Mouse (Mus musculus) kidney, embryonic 16.5 days (tissue): ENCODE data around the gene S100a5. TPM values are rescaled to one million over a fixed set of nuclear protein-coding genes. Genes with fewer than 3 reads are reported as not detected.

ENCODE experiments used
- ATAC-seq: fragments of 200-750 bp; cut with Nextera tagmentation; 2 replicates; pipeline ENCODE4 v1.8.0; 2017; ENCODE audit warnings: moderate TSS enrichment; ENCODE audit not compliant: low FRiP score, low TSS enrichment
- H3K27ac ChIP-seq: fragments of 300-500 bp; sonication (generic); 2 replicates; pipeline ENCODE4 v1.5.1; 2014; ENCODE audit warnings: low read length
- H3K27me3 ChIP-seq: fragments of 300-500 bp; sonication (generic); 2 replicates; pipeline ENCODE4 v1.6.1; 2014; ENCODE audit warnings: low read length, control low read depth, mixed read lengths; ENCODE audit not compliant: insufficient read depth
- H3K36me3 ChIP-seq: fragments of 300-500 bp; sonication (generic); 2 replicates; pipeline ENCODE4 v1.6.1; 2014; ENCODE audit warnings: low read length, control low read depth, mixed read lengths; ENCODE audit not compliant: insufficient read depth
- H3K4me1 ChIP-seq: fragments of 300-500 bp; sonication (generic); 2 replicates; pipeline ENCODE4 v1.6.1; 2014; ENCODE audit warnings: low read length, control low read depth, mixed read lengths; ENCODE audit not compliant: insufficient read depth
- H3K4me2 ChIP-seq: fragments of 300-500 bp; sonication (generic); replicated peaks from 2 replicates; pipeline ENCODE4 v1.6.1; 2014; ENCODE audit warnings: low read depth, low read length
- H3K4me3 ChIP-seq: fragments of 300-500 bp; sonication (generic); 2 replicates; pipeline ENCODE4 v1.5.1; 2014; ENCODE audit warnings: mild to moderate bottlenecking, low read length
- H3K9ac ChIP-seq: fragments of 300-500 bp; sonication (generic); replicated peaks from 2 replicates; pipeline ENCODE4 v1.6.1; 2014; ENCODE audit warnings: low read length
- H3K9me3 ChIP-seq: fragments of 300-500 bp; sonication (generic); 2 replicates; pipeline ENCODE4 v1.6.1; 2016; ENCODE audit warnings: low read length, control low read depth
- WGBS: fragments of 180-500 bp; shearing (Covaris S2); extraction: QIAGEN DNeasy Blood & Tissue Kit; methylation state at CpG from one replicate; pipeline ENCODE4 v1.1.7; 2014; 5-methylcytosine and 5-hydroxymethylcytosine counted together
- polyA plus RNA-seq: library from polyadenylated mRNA; unstranded; fragments of >200 nt; fragmentation: Nextera tagmentation; extraction: Ambion mirVana; gene quantifications from 2 replicates; pipeline ENCODE4 v1.2.1, GENCODE M21; 2015

Gene S100a5
- polyA plus RNA-seq, 1 experiment from 2014 or later = 0.45 TPM

GRCm38 (mm10) chr3:90638511-90639275 is 30.4 kb downstream of the S100a5 start:
- no peaks in the 10 kb centered on the region for H3K4me1 ChIP-seq
- no peaks in the 10 kb centered on the region for H3K27me3 ChIP-seq
- H3K4me3 ChIP-seq = no peak overlapping the region
- H3K4me2 ChIP-seq = no peak overlapping the region
- 58% methylated on average over 1 of the region's 1 CpGs for WGBS
- H3K27ac ChIP-seq = no peak overlapping the region
- H3K9ac ChIP-seq = no peak overlapping the region
- H3K36me3 ChIP-seq = no peaks in the 10 kb centered on the region
- H3K9me3 ChIP-seq = no peaks in the 10 kb centered on the region
- ATAC-seq = no peak

GRCm38 (mm10) chr3:90639511-90640154 is 31.3 kb downstream of the S100a5 start:
- ATAC-seq = no peak

GRCm38 (mm10) chr3:90640981-90641380 is 32.7 kb downstream of the S100a5 start:
- ATAC-seq = no peak
- no peaks in the 10 kb centered on the region for H3K4me1 ChIP-seq
- no peak overlapping the region for H3K4me2 ChIP-seq
- H3K9ac ChIP-seq = no peak overlapping the region
- H3K27me3 ChIP-seq = no peaks in the 10 kb centered on the region
- no peak overlapping the region for H3K27ac ChIP-seq
- no peak overlapping the region for H3K4me3 ChIP-seq
- H3K36me3 ChIP-seq = no peaks in the 10 kb centered on the region
- 77% methylated on average over 7 of the region's 7 CpGs for WGBS
- H3K9me3 ChIP-seq = no peaks in the 10 kb centered on the region

More at GRCm38 (mm10) chr3:90639511-90640154, 31.3 kb downstream of the S100a5 start:
- Histone ChIP-seq H3K36me3 (no peaks in the 10 kb centered on the region), H3K27ac (no peak overlapping the region), H3K9me3 (no peaks in the 10 kb centered on the region), H3K9ac (no peak overlapping the region), H3K4me1 (no peaks in the 10 kb centered on the region), H3K4me3 (no peak overlapping the region), H3K4me2 (no peak overlapping the region), H3K27me3 (no peaks in the 10 kb centered on the region)
- WGBS = 57% methylated on average over 7 of the region's 7 CpGs

GRCm38 (mm10) chr3:90644220-90644619 is 35.9 kb downstream of the S100a5 start:
- Histone ChIP-seq H3K9ac (no peak overlapping the region), H3K27me3 (no peaks in the 10 kb centered on the region), H3K36me3 (no peaks in the 10 kb centered on the region), H3K4me1 (no peaks in the 10 kb centered on the region), H3K4me3 (no peak overlapping the region), H3K27ac (no peak overlapping the region), H3K9me3 (no peaks in the 10 kb centered on the region), H3K4me2 (no peak overlapping the region)
- WGBS = 55% methylated on average over 3 of the region's 3 CpGs
- no peak for ATAC-seq

- no peaks in the 10 kb centered on the region for H3K4me1 ChIP-seq
- H3K36me3 ChIP-seq = no peaks in the 10 kb centered on the region
- H3K27ac ChIP-seq = no peak overlapping the region
- no peak overlapping the region for H3K4me2 ChIP-seq
- no peaks in the 10 kb centered on the region for H3K27me3 ChIP-seq
- no peak for ATAC-seq
- H3K9ac ChIP-seq = no peak overlapping the region
- WGBS = 69% methylated on average over 1 of the region's 1 CpGs
- H3K4me3 ChIP-seq = no peak overlapping the region
- H3K9me3 ChIP-seq = no peaks in the 10 kb centered on the region
These were observed 39.0 kb downstream of the S100a5 start for GRCm38 (mm10) chr3:90647291-90647690.

- no peak overlapping the region for H3K4me3 ChIP-seq
These were observed 40.7 kb downstream of the S100a5 start for GRCm38 (mm10) chr3:90648981-90649380.

GRCm38 (mm10) chr3:90649832-90650231 is 41.5 kb downstream of the S100a5 start:
- 88% methylated on average over 2 of the region's 2 CpGs for whole genome bisulfite sequencing
- Histone ChIP-seq H3K4me3 (no peak overlapping the region), H3K9me3 (no peaks in the 10 kb centered on the region), H3K9ac (no peak overlapping the region), H3K27me3 (no peaks in the 10 kb centered on the region), H3K36me3 (no peaks in the 10 kb centered on the region), H3K4me1 (no peaks in the 10 kb centered on the region), H3K27ac (no peak overlapping the region), H3K4me2 (no peak overlapping the region)
- no peak for ATAC-seq

More at GRCm38 (mm10) chr3:90648981-90649380, 40.7 kb downstream of the S100a5 start:
- Histone ChIP-seq H3K27ac (no peak overlapping the region), H3K9me3 (no peaks in the 10 kb centered on the region), H3K4me1 (no peaks in the 10 kb centered on the region), H3K9ac (no peak overlapping the region), H3K27me3 (no peaks in the 10 kb centered on the region), H3K36me3 (no peaks in the 10 kb centered on the region), H3K4me2 (no peak overlapping the region)
- no peak for ATAC-seq

- H3K9me3 ChIP-seq = no peaks in the 10 kb centered on the region
- peak; percentile 76 for ATAC-seq
- no peak overlapping the region for H3K4me3 ChIP-seq
- H3K27me3 ChIP-seq = no peaks in the 10 kb centered on the region
- WGBS = 35% methylated on average over 5 of the region's 5 CpGs
- H3K9ac ChIP-seq = no peak overlapping the region
- no peak overlapping the region for H3K4me2 ChIP-seq
- H3K4me1 ChIP-seq = no peaks in the 10 kb centered on the region
- no peak overlapping the region for H3K27ac ChIP-seq
- no peaks in the 10 kb centered on the region for H3K36me3 ChIP-seq
These were observed 44.7 kb downstream of the S100a5 start for GRCm38 (mm10) chr3:90652878-90653508.

- Histone ChIP-seq H3K4me2 (no peak within 1 kb of the TSS), H3K4me1 (no peaks in the 10 kb centered on the region), H3K27ac (no peak within 1 kb of the TSS), H3K36me3 (no peaks in the 10 kb centered on the region), H3K9ac (no peak within 1 kb of the TSS), H3K4me3 (no peak within 1 kb of the TSS), H3K9me3 (no peaks in the 10 kb centered on the region), H3K27me3 (no peaks in the 10 kb centered on the region)
- no peak for ATAC-seq
These were observed 45.4 kb downstream of the S100a5 start, which contains the start of gene S100a7a for GRCm38 (mm10) chr3:90653717-90654116. TSS of gene S100a7a (plus strand) at chr3:90654017.

- no peak overlapping the region for H3K27ac ChIP-seq
- no peak overlapping the region for H3K4me2 ChIP-seq
- H3K27me3 ChIP-seq = no peaks in the 10 kb centered on the region
- H3K4me3 ChIP-seq = no peak overlapping the region
- H3K9ac ChIP-seq = no peak overlapping the region
- H3K9me3 ChIP-seq = no peaks in the 10 kb centered on the region
- 78% methylated on average over 4 of the region's 4 CpGs for WGBS
- no peaks in the 10 kb centered on the region for H3K4me1 ChIP-seq
- no peaks in the 10 kb centered on the region for H3K36me3 ChIP-seq
- no peak for ATAC-seq
These were observed 49.1 kb downstream of the S100a5 start for GRCm38 (mm10) chr3:90657405-90657804.
